Mouse (Mus musculus): ENCODE data around the gene Lrrc8b.

GRCm38 (mm10) chr5:105499396-105499795, 83.8 kb downstream of the Lrrc8b start:
- TF ChIP-seq GATA1 (IDR thresholded peaks at IDR 0.05; ENCODE audit: low read length) (no peak), TAL1 (IDR thresholded peaks at IDR 0.05; ENCODE audit: low read length) (no peak)
